Mouse (Mus musculus) cortical plate, adult 2 months (tissue): ENCODE results near the gene Met.

ENCODE experiments used
- CTCF ChIP-seq: fragments of 200-500 bp; IDR thresholded peaks from 2 replicates; pipeline ENCODE4 v1.5.1; 2011; ENCODE audit warnings: mild to moderate bottlenecking, control low read depth, low read length; ENCODE audit not compliant: insufficient read depth; ENCODE audit errors: extremely low read depth
- POLR2A ChIP-seq: fragments of 200-500 bp; IDR thresholded peaks from 2 replicates; pipeline ENCODE4 v1.6.1; 2011; ENCODE audit warnings: mild to moderate bottlenecking, low read length, control low read depth; ENCODE audit not compliant: insufficient read depth; ENCODE audit errors: extremely low read depth

DNA sequence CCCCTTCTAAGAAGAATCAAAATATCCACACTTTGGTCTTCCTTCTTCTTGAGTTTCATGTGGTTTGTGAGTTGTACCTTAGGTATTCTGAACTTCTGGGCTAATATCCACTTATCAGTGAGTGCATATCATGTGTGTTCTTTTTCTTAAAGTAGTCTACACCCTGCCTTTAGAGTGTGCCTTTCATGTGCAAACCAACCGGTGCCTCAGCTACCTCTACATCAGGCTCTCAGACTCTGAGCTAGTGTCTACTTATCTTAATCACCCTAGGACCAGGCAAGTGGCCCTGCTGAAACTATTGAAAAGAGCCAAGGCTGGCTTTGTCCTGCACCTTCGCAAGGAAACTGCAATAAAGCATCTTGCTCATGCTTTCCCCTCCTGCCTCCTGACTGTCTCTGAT, 97.7 kb downstream of the Met start:
- TF ChIP-seq CTCF (no peak), POLR2A (no peak)
